Mouse (Mus musculus): Measurements from ENCODE around the gene Cldnd1.

DNA sequence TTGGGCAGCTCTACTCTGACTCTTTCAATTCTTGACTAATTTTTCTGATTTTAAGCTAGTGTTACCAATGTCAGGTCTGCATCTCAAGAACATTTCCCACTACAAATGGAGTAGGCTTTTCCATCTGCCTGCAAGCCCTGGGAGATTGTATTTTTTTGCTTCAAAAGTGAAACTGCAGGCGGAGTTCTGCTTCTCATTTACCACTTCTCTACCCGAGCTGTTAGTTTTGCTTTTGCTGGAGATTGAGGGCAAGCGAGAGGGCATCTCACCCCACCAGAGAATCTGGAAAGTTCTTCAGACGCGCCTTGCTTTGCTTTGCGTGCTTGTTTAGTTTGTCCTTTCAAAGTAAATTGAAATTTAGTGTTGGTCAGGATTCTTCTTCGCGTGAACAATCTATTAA lies 15.5 kb upstream of the Cldnd1 start:
- no peak for TF ChIP-seq POLR2A (IDR thresholded peaks at IDR 0.05; ENCODE audit: borderline replicate concordance, extremely low read depth, low read depth, low read length)
- no peak for TF ChIP-seq CTCF (IDR thresholded peaks at IDR 0.05; ENCODE audit: insufficient read depth, low read length)
